Mouse (Mus musculus) forebrain, embryonic 11.5 days (tissue): ENCODE results near the gene Gdf1. TPM values are rescaled to one million over a fixed set of nuclear protein-coding genes. Genes with fewer than 3 reads are reported as not detected.

Experiments
- ATAC-seq: fragments of 200-750 bp; cut with Nextera tagmentation; replicated peaks from 2 replicates; pipeline ENCODE4 v1.8.0; 2017; ENCODE audit warnings: moderate TSS enrichment; ENCODE audit not compliant: low FRiP score
- DNase-seq: peaks from one replicate; pipeline ENCODE4 v3.0.0-alpha.2; 2017; ENCODE audit warnings: low spot score
- H3K27ac ChIP-seq: fragments of 300-500 bp; sonication (generic); 2 replicates; pipeline ENCODE4 v1.5.1; 2014; ENCODE audit warnings: low read depth, low read length
- H3K27me3 ChIP-seq: fragments of 300-500 bp; sonication (generic); 2 replicates; pipeline ENCODE4 v1.6.1; 2014; ENCODE audit warnings: mild to moderate bottlenecking, low read length, mixed read lengths; ENCODE audit not compliant: control insufficient read depth, insufficient read depth
- H3K36me3 ChIP-seq: fragments of 300-500 bp; sonication (generic); 2 replicates; pipeline ENCODE4 v1.6.1; 2014; ENCODE audit warnings: mild to moderate bottlenecking, low read length, moderate library complexity, mixed read lengths; ENCODE audit not compliant: control insufficient read depth, insufficient read depth
- H3K4me1 ChIP-seq: fragments of 300-500 bp; sonication (generic); replicated peaks from 2 replicates; pipeline ENCODE4 v1.6.1; 2014; ENCODE audit warnings: low read length, mixed read lengths; ENCODE audit not compliant: control insufficient read depth, insufficient read depth
- H3K4me2 ChIP-seq: fragments of 300-500 bp; sonication (generic); 2 replicates; pipeline ENCODE4 v1.6.1; 2014; ENCODE audit warnings: low read depth, mild to moderate bottlenecking, low read length, moderate library complexity, mixed read lengths; ENCODE audit not compliant: severe bottlenecking
- H3K4me3 ChIP-seq: fragments of 300-500 bp; sonication (generic); 2 replicates; pipeline ENCODE4 v1.5.1; 2014; ENCODE audit warnings: low read depth, low read length
- H3K9ac ChIP-seq: fragments of 300-500 bp; sonication (generic); 2 replicates; pipeline ENCODE4 v1.6.1; 2014; ENCODE audit warnings: low read length
- H3K9me3 ChIP-seq: fragments of 300-500 bp; sonication (generic); 2 replicates; pipeline ENCODE4 v1.6.1; 2016; ENCODE audit warnings: low read length, mixed read lengths; ENCODE audit not compliant: control insufficient read depth
- WGBS: fragments of 180-500 bp; shearing (Covaris S2); extraction: QIAGEN DNeasy Blood & Tissue Kit; methylation state at CpG from one replicate; pipeline ENCODE4 v1.1.7; 2014; 5-methylcytosine and 5-hydroxymethylcytosine counted together
- polyA plus RNA-seq: library from polyadenylated mRNA; unstranded; fragments of >200 nt; fragmentation: Nextera tagmentation; extraction: Ambion mirVana; gene quantifications from 2 replicates; pipeline ENCODE4 v1.2.1, GENCODE M21; 2014

The Gdf1 gene
- polyA plus RNA-seq, 1 experiment from 2014 or later: 2.6 TPM

DNA sequence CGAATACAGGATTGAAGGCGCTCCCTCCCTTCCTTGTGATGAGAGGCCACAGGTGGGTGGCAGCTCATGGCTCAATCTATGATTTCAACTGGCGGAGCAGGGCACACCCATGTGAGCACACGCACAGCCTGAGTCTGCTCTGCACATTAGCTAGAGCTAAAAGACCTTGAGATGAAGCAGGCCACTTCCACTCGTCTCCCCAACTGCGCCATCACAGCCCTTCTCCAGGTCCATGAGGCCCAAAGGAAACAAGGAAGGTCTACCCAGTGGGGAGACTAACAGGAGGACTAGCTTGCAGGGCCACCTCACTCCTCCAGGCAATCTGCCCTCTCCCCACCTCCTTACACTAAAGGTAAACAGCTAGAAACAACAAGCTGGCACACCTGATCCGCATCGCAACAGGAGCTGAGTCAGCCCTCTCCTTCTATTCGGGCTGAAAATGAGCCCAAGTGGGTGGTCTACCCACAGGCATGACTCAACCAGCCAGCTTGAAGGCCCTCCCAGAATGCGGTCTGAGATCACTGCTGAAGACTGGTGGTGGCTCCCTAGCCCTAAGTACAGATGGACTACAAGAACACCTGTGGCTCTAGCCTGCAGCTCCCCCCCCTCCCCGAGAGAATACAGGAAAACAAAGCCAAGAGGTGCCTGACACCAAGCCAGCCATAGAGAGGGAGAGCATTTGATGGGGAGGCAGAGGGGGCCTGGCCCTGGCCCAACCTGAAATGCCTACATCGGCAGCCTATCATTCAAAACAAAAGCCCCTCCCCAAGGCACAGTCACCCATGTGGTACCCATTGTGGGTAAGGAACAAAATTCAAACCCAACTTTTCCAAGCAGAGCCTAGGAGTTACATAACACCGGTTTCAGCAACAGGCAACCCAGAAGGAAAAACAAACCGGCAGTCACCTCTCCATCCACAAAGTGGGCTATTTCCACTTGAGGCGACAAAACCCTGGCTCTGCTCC lies 21.7 kb downstream of the Gdf1 start:
- H3K4me2 ChIP-seq: peak overlapping the region; percentile 99
- no peaks in the 10 kb centered on the region; the same call in 1 of the 2 replicates for H3K36me3 ChIP-seq
- DNase-seq (no peak), ATAC-seq (no peak)
- H3K27me3 ChIP-seq: no peaks in the 10 kb centered on the region
- H3K4me3 ChIP-seq: peak overlapping the region; percentile 99
- peak overlapping the region; percentile 96 for H3K9ac ChIP-seq
- WGBS: 61% methylated on average over 15 of the region's 15 CpGs
- H3K9me3 ChIP-seq: no peaks in the 10 kb centered on the region
- no peak overlapping the region for H3K27ac ChIP-seq
- peaks cover 22% of the 10 kb centered on the region for H3K4me1 ChIP-seq

DNA sequence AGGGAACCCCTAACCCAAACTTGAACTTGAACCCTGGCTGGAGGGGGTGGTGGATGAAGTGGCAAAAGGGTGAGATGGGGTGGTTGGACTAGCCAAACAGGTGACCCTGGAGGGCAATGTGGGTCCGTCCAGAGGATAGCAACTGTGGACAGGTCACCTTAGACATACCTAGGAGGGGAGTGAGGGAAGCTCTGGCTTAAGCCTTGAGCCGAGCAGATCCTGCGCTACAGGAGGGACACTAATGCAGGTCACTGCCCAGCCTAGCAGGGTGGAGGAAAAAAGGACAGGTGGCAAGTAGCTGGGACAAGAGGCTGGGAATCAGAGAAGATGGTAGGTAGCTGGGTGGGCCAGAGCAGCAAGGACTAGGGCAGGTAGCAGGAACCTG lies 22.4 kb downstream of the Gdf1 start:
- DNase-seq: no peak
- Histone ChIP-seq H3K4me2 (peak overlapping the region; percentile 99), H3K27me3 (no peaks in the 10 kb centered on the region), H3K9ac (peak overlapping the region; percentile 96), H3K4me1 (peaks cover 22% of the 10 kb centered on the region), H3K4me3 (peak overlapping the region; percentile 99), H3K27ac (no peak overlapping the region), H3K36me3 (no peaks in the 10 kb centered on the region; the same call in 1 of the 2 replicates), H3K9me3 (no peaks in the 10 kb centered on the region)
- ATAC-seq: no peak
- 40% methylated on average over 3 of the region's 3 CpGs for WGBS

GRCm38 (mm10) chr8:70352657-70353151 lies 23.1 kb downstream of the Gdf1 start:
- WGBS: under 1% methylated on average over 61 of the region's 64 CpGs
- H3K36me3 ChIP-seq: no peaks in the 10 kb centered on the region; the same call in 1 of the 2 replicates
- H3K27me3 ChIP-seq: no peaks in the 10 kb centered on the region
- DNase-seq: no peak
- peaks cover 22% of the 10 kb centered on the region for H3K4me1 ChIP-seq
- H3K4me2 ChIP-seq: peak overlapping the region; percentile 99
- peak overlapping the region; percentile 78 for H3K27ac ChIP-seq
- H3K9ac ChIP-seq: peak overlapping the region; percentile 96
- ATAC-seq: peak; percentile 57
- H3K4me3 ChIP-seq: peak overlapping the region; percentile 99
- no peaks in the 10 kb centered on the region for H3K9me3 ChIP-seq

- Histone ChIP-seq H3K4me3 (peak within 1 kb of the TSS; percentile 99), H3K9me3 (no peaks in the 10 kb centered on the region), H3K27me3 (no peaks in the 10 kb centered on the region), H3K4me1 (peaks cover 22% of the 10 kb centered on the region), H3K9ac (peak within 1 kb of the TSS; percentile 96), H3K36me3 (no peaks in the 10 kb centered on the region; the same call in 1 of the 2 replicates), H3K27ac (peak within 1 kb of the TSS; percentile 78), H3K4me2 (peak within 1 kb of the TSS; percentile 99)
- WGBS: under 1% methylated on average over 69 of the region's 69 CpGs
- peak; percentile 90 for ATAC-seq
- peak; percentile 99 for DNase-seq
Observed at GRCm38 (mm10) chr8:70353194-70353817, 23.7 kb downstream of the Gdf1 start, which contains the start of gene Upf1. Gene Upf1, minus strand, starts transcription at chr8:70353278.

- Histone ChIP-seq H3K4me2 (peak overlapping the region; percentile 99), H3K27me3 (no peaks in the 10 kb centered on the region), H3K36me3 (no peaks in the 10 kb centered on the region; the same call in 1 of the 2 replicates), H3K9ac (peak overlapping the region; percentile 58), H3K4me1 (peaks cover 20% of the 10 kb centered on the region), H3K9me3 (no peaks in the 10 kb centered on the region), H3K27ac (peak overlapping the region; percentile 46; the same call in 1 of the 2 replicates), H3K4me3 (peak overlapping the region; percentile 99; the same call in 1 of the 2 replicates)
- 63% methylated on average over 4 of the region's 4 CpGs for WGBS
- ATAC-seq (no peak), DNase-seq (no peak)
Observed at GRCm38 (mm10) chr8:70354004-70354403, 24.4 kb downstream of the Gdf1 start.

DNA sequence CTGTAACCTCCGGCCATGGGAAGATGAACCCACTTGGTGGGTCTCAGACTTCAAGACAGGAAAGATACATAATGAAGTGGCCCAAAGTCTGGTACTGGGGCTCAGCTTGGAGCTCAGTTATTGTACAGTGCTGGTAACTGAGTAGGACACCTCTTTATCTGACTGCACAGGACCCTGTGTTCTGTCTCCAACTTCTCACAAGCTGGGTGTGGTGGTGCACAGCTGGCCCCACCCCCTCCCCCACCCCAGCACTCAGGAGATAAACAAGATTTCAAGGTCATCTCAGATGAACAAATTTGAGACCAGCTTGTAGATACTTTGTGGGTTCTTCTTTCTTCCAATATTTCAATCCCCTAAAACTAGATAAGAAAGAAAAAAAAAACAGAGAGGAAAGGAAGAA lies 26.5 kb downstream of the Gdf1 start:
- H3K36me3 ChIP-seq: no peaks in the 10 kb centered on the region
- no peaks in the 10 kb centered on the region for H3K27me3 ChIP-seq
- H3K9me3 ChIP-seq: no peaks in the 10 kb centered on the region
- ATAC-seq: no peak
- peaks cover 14% of the 10 kb centered on the region for H3K4me1 ChIP-seq
- no peak overlapping the region for H3K4me2 ChIP-seq
- H3K9ac ChIP-seq: no peak overlapping the region
- 85% methylated on average over 1 of the region's 1 CpGs for WGBS
- no peak overlapping the region for H3K4me3 ChIP-seq
- no peak for DNase-seq
- no peak overlapping the region for H3K27ac ChIP-seq

GRCm38 (mm10) chr8:70359411-70359810 lies 29.8 kb downstream of the Gdf1 start:
- ATAC-seq: no peak
- no peaks in the 10 kb centered on the region for H3K4me1 ChIP-seq
- H3K9me3 ChIP-seq: no peaks in the 10 kb centered on the region
- H3K4me3 ChIP-seq: no peak overlapping the region
- H3K36me3 ChIP-seq: no peaks in the 10 kb centered on the region
- WGBS: 33% methylated on average over 3 of the region's 3 CpGs
- H3K9ac ChIP-seq: no peak overlapping the region
- H3K4me2 ChIP-seq: no peak overlapping the region
- H3K27ac ChIP-seq: no peak overlapping the region
- DNase-seq: no peak
- no peaks in the 10 kb centered on the region for H3K27me3 ChIP-seq

DNA sequence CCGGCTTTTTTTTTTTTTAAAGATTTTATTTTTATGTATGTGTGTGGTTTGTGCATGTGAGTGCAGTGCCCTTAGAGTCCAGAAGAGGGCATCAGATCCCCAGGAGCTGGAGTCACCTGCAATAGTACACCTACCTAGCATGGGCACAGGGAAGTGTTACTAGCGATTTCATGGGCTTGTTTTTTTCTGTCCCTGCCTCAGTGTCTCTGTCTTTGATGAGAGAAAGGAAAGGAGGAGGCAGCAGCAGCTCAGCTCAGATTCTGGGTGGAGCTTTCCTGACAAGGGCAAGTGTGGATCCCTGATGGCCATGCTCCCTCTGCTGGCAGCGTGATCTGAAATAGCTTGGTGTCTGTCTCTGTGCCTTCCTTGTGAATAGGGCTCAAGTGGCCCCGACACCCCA lies 31.2 kb downstream of the Gdf1 start:
- no peaks in the 10 kb centered on the region for H3K9me3 ChIP-seq
- H3K9ac ChIP-seq: no peak overlapping the region
- no peaks in the 10 kb centered on the region for H3K4me1 ChIP-seq
- no peaks in the 10 kb centered on the region for H3K27me3 ChIP-seq
- no peaks in the 10 kb centered on the region for H3K36me3 ChIP-seq
- H3K4me3 ChIP-seq: no peak overlapping the region
- WGBS: 43% methylated on average over 4 of the region's 4 CpGs
- no peak overlapping the region for H3K4me2 ChIP-seq
- H3K27ac ChIP-seq: no peak overlapping the region
- ATAC-seq (no peak), DNase-seq (no peak)
